In the genomic region with DNA sequence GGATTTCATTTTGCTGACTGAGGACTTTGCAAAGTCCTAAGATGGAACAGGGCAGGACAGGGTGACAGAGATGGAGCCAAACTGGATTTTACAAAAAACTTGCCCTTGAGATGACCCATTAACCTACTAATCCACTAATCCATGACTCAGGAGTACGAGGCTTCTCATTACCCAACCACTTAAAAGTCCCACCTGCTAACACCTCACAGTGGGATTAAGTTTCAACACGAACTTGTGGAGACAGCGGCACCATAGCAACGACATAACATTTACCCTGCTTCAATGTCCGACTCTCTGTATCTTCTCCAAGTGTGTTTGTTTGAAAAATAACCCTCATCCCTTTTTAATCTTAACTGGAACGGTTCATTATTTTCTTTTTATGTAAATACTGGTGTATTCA, we compare ENCODE assay signal across 23 mouse cellular contexts.
A peak's percentile ranks its signal among the peaks of the same experiment; 100 is the strongest.
DNase-seq lines count a peak whose midpoint lies in the region; ATAC-seq and TF ChIP-seq lines count a peak whose summit lies in the region.
"Had no signal": no experiment of that assay in that cellular context is flagged by ENCODE, and none has a peak within 500 bp of the region (broad histone marks: within the 10 kb centered on the region; RNA-seq: fewer than 3 reads in every experiment).

No protein-coding gene starts in this region.

- no peak overlapping the region for H3K4me3 ChIP-seq in heart, postnatal 0 days (ENCODE audit: low read depth, low read length)
- H3K4me3 ChIP-seq in limb, embryonic 11.5 days (ENCODE audit: low read depth, low read length), result no peak overlapping the region
- H3K4me3 ChIP-seq in limb, embryonic 10.5 days, result no peak overlapping the region
- no peak overlapping the region for H3K4me3 ChIP-seq in embryonic facial prominence, embryonic 14.5 days (ENCODE audit: low read depth, low read length)
- H3K4me3 ChIP-seq: embryonic facial prominence, embryonic 12.5 days; embryonic facial prominence, embryonic 15.5 days; erythroblast, embryonic 14.5 days; forebrain, embryonic 10.5 days; forebrain, embryonic 12.5 days had no signal

- H3K9me3 ChIP-seq in heart, postnatal 0 days (replicated peaks; ENCODE audit: control insufficient read depth, low read length), result no peaks in the 10 kb centered on the region
- H3K9me3 ChIP-seq in limb, embryonic 11.5 days (ENCODE audit: control insufficient read depth, low read length), result no peaks in the 10 kb centered on the region
- H3K9me3 ChIP-seq in limb, embryonic 10.5 days (replicated peaks), result no peaks in the 10 kb centered on the region
- no peaks in the 10 kb centered on the region for H3K9me3 ChIP-seq in embryonic facial prominence, embryonic 14.5 days (ENCODE audit: control insufficient read depth, low read length)
- H3K9me3 ChIP-seq: embryonic facial prominence, embryonic 12.5 days; embryonic facial prominence, embryonic 15.5 days; forebrain, embryonic 10.5 days; forebrain, embryonic 12.5 days had no signal

- peak; percentile 7 for DNase-seq in heart, postnatal 0 days (ENCODE audit: low spot score)
- DNase-seq in heart, postnatal 14 days, result no peak
- DNase-seq in limb, embryonic 11.5 days (ENCODE audit: low spot score), result peak; percentile 20
- DNase-seq in limb, embryonic 10.5 days (ENCODE audit: low spot score), result no peak
- DNase-seq in Patski (ENCODE audit: low read depth, low spot score), result no peak
- peak; percentile 41 for DNase-seq in embryonic facial prominence, embryonic 14.5 days (ENCODE audit: low spot score)
- no peak for DNase-seq in gastrocnemius, adult 8-10 months (ENCODE audit: low spot score in 2 of 2)
- DNase-seq: adrenal gland, adult 8-10 months; adrenal gland, postnatal 14 days; adrenal gland, postnatal 36 days; cerebellum, adult 11-12 months; cerebellum, adult 2 months; cerebellum, adult 9-10 months; cerebellum, postnatal 10 days; cerebellum, postnatal 25 days had no signal

- TF ChIP-seq CTCF in heart, postnatal 0 days (IDR thresholded peaks at IDR 0.05; ENCODE audit: low read depth), result no peak
- no peak for TF ChIP-seq CTCF in Patski (IDR thresholded peaks at IDR 0.05)

- no peaks in the 10 kb centered on the region for H3K36me3 ChIP-seq in heart, postnatal 0 days (replicated peaks; ENCODE audit: control insufficient read depth, insufficient read depth, low read length)
- H3K36me3 ChIP-seq in limb, embryonic 11.5 days (ENCODE audit: control insufficient read depth, insufficient read depth, low read length), result no peaks in the 10 kb centered on the region
- no peaks in the 10 kb centered on the region for H3K36me3 ChIP-seq in limb, embryonic 10.5 days
- H3K36me3 ChIP-seq in embryonic facial prominence, embryonic 14.5 days (ENCODE audit: control insufficient read depth, insufficient read depth, low read length), result no peaks in the 10 kb centered on the region
- H3K36me3 ChIP-seq: embryonic facial prominence, embryonic 12.5 days; embryonic facial prominence, embryonic 15.5 days; forebrain, embryonic 10.5 days; forebrain, embryonic 12.5 days had no signal

- CTCF ChIA-PET in Patski (lab: Charles Lee), result interaction anchor here (1.4 to 1.7 kb wide), 2 partner anchors 9 to 15 kb away, joined by 4 to 5 read pairs; no protein-coding TSS in a partner anchor

- intact Hi-C loops in heart, postnatal 14 days (cut with DNase I), result no loop called here

- no peak overlapping the region for H3K9ac ChIP-seq in heart, postnatal 0 days (replicated peaks; ENCODE audit: low read depth, low read length)
- H3K9ac ChIP-seq in limb, embryonic 11.5 days (ENCODE audit: low read length), result no peak overlapping the region
- H3K9ac ChIP-seq in embryonic facial prominence, embryonic 14.5 days (ENCODE audit: low read depth, low read length), result no peak overlapping the region
- H3K9ac ChIP-seq: embryonic facial prominence, embryonic 12.5 days; embryonic facial prominence, embryonic 15.5 days; forebrain, embryonic 12.5 days had no signal

- TF ChIP-seq EP300 in heart, postnatal 0 days (IDR thresholded peaks at IDR 0.05; ENCODE audit: low read depth), result no peak

- WGBS in heart, postnatal 0 days, result 39% methylated on average over 6 of the region's 6 CpGs
- 64% methylated on average over 6 of the region's 6 CpGs for WGBS in limb, embryonic 11.5 days
- WGBS in limb, embryonic 10.5 days, result 69% methylated on average over 6 of the region's 6 CpGs
- 58% methylated on average over 6 of the region's 6 CpGs for WGBS in embryonic facial prominence, embryonic 14.5 days

- POLR2A ChIA-PET in Patski (lab: Charles Lee), result interaction anchor here (0.6 to 0.7 kb wide), 2 partner anchors 14 to 1207 kb away, joined by 4 read pairs; no protein-coding TSS in a partner anchor

- no peak overlapping the region for H3K27ac ChIP-seq in heart, postnatal 0 days (ENCODE audit: low read depth)
- no peak overlapping the region for H3K27ac ChIP-seq in limb, embryonic 11.5 days (replicated peaks; ENCODE audit: low read depth, low read length)
- H3K27ac ChIP-seq in limb, embryonic 10.5 days, result no peak overlapping the region
- no peak overlapping the region for H3K27ac ChIP-seq in embryonic facial prominence, embryonic 14.5 days (replicated peaks; ENCODE audit: low read depth, low read length)
- H3K27ac ChIP-seq: embryonic facial prominence, embryonic 12.5 days; embryonic facial prominence, embryonic 15.5 days; forebrain, embryonic 10.5 days; forebrain, embryonic 12.5 days had no signal

- H3K4me1 ChIP-seq in heart, postnatal 0 days (ENCODE audit: control insufficient read depth, insufficient read depth), result no peaks in the 10 kb centered on the region
- H3K4me1 ChIP-seq in limb, embryonic 11.5 days (ENCODE audit: control insufficient read depth, insufficient read depth, low read length), result no peaks in the 10 kb centered on the region
- no peaks in the 10 kb centered on the region for H3K4me1 ChIP-seq in limb, embryonic 10.5 days
- no peaks in the 10 kb centered on the region for H3K4me1 ChIP-seq in embryonic facial prominence, embryonic 14.5 days (ENCODE audit: control insufficient read depth, insufficient read depth, low read length)
- H3K4me1 ChIP-seq: embryonic facial prominence, embryonic 12.5 days; embryonic facial prominence, embryonic 15.5 days; forebrain, embryonic 10.5 days; forebrain, embryonic 12.5 days had no signal

- in situ Hi-C loops in Patski (cut with MboI; ENCODE audit: low pct_unique_long_range_greater_than_20kb), result no loop called here

- H3K4me2 ChIP-seq in heart, postnatal 0 days (ENCODE audit: low read depth, low read length), result no peak overlapping the region
- H3K4me2 ChIP-seq in limb, embryonic 11.5 days (ENCODE audit: low read depth, severe bottlenecking), result no peak overlapping the region
- no peak overlapping the region for H3K4me2 ChIP-seq in embryonic facial prominence, embryonic 14.5 days (ENCODE audit: low read depth, low read length)
- H3K4me2 ChIP-seq: embryonic facial prominence, embryonic 12.5 days; embryonic facial prominence, embryonic 15.5 days; forebrain, embryonic 12.5 days had no signal

- ATAC-seq in heart, postnatal 0 days (ENCODE audit: insufficient read depth, low read depth), result no peak
- ATAC-seq in limb, embryonic 11.5 days (ENCODE audit: insufficient number of reproducible peaks, low FRiP score, low TSS enrichment, low read depth), result no peak
- ATAC-seq in Patski, result peak; percentile 59
- ATAC-seq in embryonic facial prominence, embryonic 14.5 days (ENCODE audit: low read depth), result peak; percentile 62
- ATAC-seq: activated CD4-positive, CD25-positive, alpha-beta regulatory T cell, adult 4 months; forebrain, embryonic 14.5 days; forebrain, embryonic 16.5 days had no signal

- H3K27me3 ChIP-seq in heart, postnatal 0 days (ENCODE audit: control insufficient read depth, insufficient read depth, low read length), result no peaks in the 10 kb centered on the region
- no peaks in the 10 kb centered on the region for H3K27me3 ChIP-seq in limb, embryonic 11.5 days (ENCODE audit: control insufficient read depth, insufficient read depth, low read length)
- H3K27me3 ChIP-seq in limb, embryonic 10.5 days (ENCODE audit: low read depth, poor library complexity, severe bottlenecking), result no peaks in the 10 kb centered on the region
- no peaks in the 10 kb centered on the region for H3K27me3 ChIP-seq in Patski
- H3K27me3 ChIP-seq in embryonic facial prominence, embryonic 14.5 days (replicated peaks; ENCODE audit: control insufficient read depth, insufficient read depth, low read length), result no peaks in the 10 kb centered on the region
- H3K27me3 ChIP-seq: embryonic facial prominence, embryonic 12.5 days; embryonic facial prominence, embryonic 15.5 days; forebrain, embryonic 12.5 days had no signal

Comparison
In these comparisons a context has a peak if more than half of its experiments do, and no peak if none do; other contexts are left out.
1. DNase-seq: peak in heart, postnatal 0 days (single experiment), limb, embryonic 11.5 days (single experiment) and embryonic facial prominence, embryonic 14.5 days (single experiment); none in heart, postnatal 14 days (0 of 2), limb, embryonic 10.5 days (single experiment), Patski (single experiment) and gastrocnemius, adult 8-10 months (0 of 2).
2. ATAC-seq: peak in Patski (single experiment) and embryonic facial prominence, embryonic 14.5 days (single experiment); none in heart, postnatal 0 days (single experiment) and limb, embryonic 11.5 days (single experiment).